Mouse (Mus musculus): ENCODE measurements around the gene Gpr107. TPM values are rescaled to one million over a fixed set of nuclear protein-coding genes. Genes with fewer than 3 reads are reported as not detected.

The Gpr107 gene
- polyA plus RNA-seq, 1 experiment: 34.5 TPM

GRCm38 (mm10) chr2:31137018-31137590 lies 15.0 kb upstream of the Gpr107 start:
- no peak overlapping the region for H3K27ac ChIP-seq (ENCODE audit: control insufficient read depth, insufficient read depth, low read depth, low read length)
- H3K36me3 ChIP-seq (ENCODE audit: control insufficient read depth, insufficient read depth, low read length): no peaks in the 10 kb centered on the region
- H3K4me3 ChIP-seq (ENCODE audit: control insufficient read depth, low read depth, low read length): no peak overlapping the region
- peaks cover 12% of the 10 kb centered on the region for H3K4me1 ChIP-seq (ENCODE audit: control insufficient read depth, insufficient read depth, low read length)
- no peaks in the 10 kb centered on the region for H3K27me3 ChIP-seq (ENCODE audit: control insufficient read depth, insufficient read depth, low read length)
- TF ChIP-seq CTCF (IDR thresholded peaks at IDR 0.05; ENCODE audit: control insufficient read depth, insufficient read depth, insufficient replicate concordance, low read depth, low read length) (no peak), POLR2A (IDR thresholded peaks at IDR 0.05; ENCODE audit: control insufficient read depth, low read depth, low read length) (no peak)

GRCm38 (mm10) chr2:31139174-31139632 lies 12.9 kb upstream of the Gpr107 start:
- Histone ChIP-seq H3K4me3 (ENCODE audit: control insufficient read depth, low read depth, low read length) (no peak overlapping the region), H3K27ac (ENCODE audit: control insufficient read depth, insufficient read depth, low read depth, low read length) (no peak overlapping the region), H3K4me1 (ENCODE audit: control insufficient read depth, insufficient read depth, low read length) (peaks cover 20% of the 10 kb centered on the region), H3K36me3 (ENCODE audit: control insufficient read depth, insufficient read depth, low read length) (no peaks in the 10 kb centered on the region), H3K27me3 (ENCODE audit: control insufficient read depth, insufficient read depth, low read length) (no peaks in the 10 kb centered on the region)
- TF ChIP-seq POLR2A (IDR thresholded peaks at IDR 0.05; ENCODE audit: control insufficient read depth, low read depth, low read length) (no peak), CTCF (IDR thresholded peaks at IDR 0.05; ENCODE audit: control insufficient read depth, insufficient read depth, insufficient replicate concordance, low read depth, low read length) (no peak)

GRCm38 (mm10) chr2:31139991-31140771 lies 11.9 kb upstream of the Gpr107 start:
- no peak for TF ChIP-seq CTCF (IDR thresholded peaks at IDR 0.05; ENCODE audit: control insufficient read depth, insufficient read depth, insufficient replicate concordance, low read depth, low read length)
- no peak for TF ChIP-seq POLR2A (IDR thresholded peaks at IDR 0.05; ENCODE audit: control insufficient read depth, low read depth, low read length)
- Histone ChIP-seq H3K27me3 (ENCODE audit: control insufficient read depth, insufficient read depth, low read length) (no peaks in the 10 kb centered on the region), H3K36me3 (ENCODE audit: control insufficient read depth, insufficient read depth, low read length) (no peaks in the 10 kb centered on the region), H3K27ac (ENCODE audit: control insufficient read depth, insufficient read depth, low read depth, low read length) (no peak overlapping the region), H3K4me1 (ENCODE audit: control insufficient read depth, insufficient read depth, low read length) (peaks cover 20% of the 10 kb centered on the region), H3K4me3 (ENCODE audit: control insufficient read depth, low read depth, low read length) (no peak overlapping the region)

GRCm38 (mm10) chr2:31140772-31141073 lies 11.4 kb upstream of the Gpr107 start:
- TF ChIP-seq CTCF (IDR thresholded peaks at IDR 0.05; ENCODE audit: control insufficient read depth, insufficient read depth, insufficient replicate concordance, low read depth, low read length) (no peak), POLR2A (IDR thresholded peaks at IDR 0.05; ENCODE audit: control insufficient read depth, low read depth, low read length) (no peak)
- peak overlapping the region; percentile 78 for H3K4me3 ChIP-seq (ENCODE audit: control insufficient read depth, low read depth, low read length)
- peaks cover 20% of the 10 kb centered on the region for H3K4me1 ChIP-seq (ENCODE audit: control insufficient read depth, insufficient read depth, low read length)
- H3K27me3 ChIP-seq (ENCODE audit: control insufficient read depth, insufficient read depth, low read length): no peaks in the 10 kb centered on the region
- 0 out of 2 replicates have a peak overlapping the region, but pooled peaks have one; percentile 25 for H3K27ac ChIP-seq (ENCODE audit: control insufficient read depth, insufficient read depth, low read depth, low read length)
- H3K36me3 ChIP-seq (ENCODE audit: control insufficient read depth, insufficient read depth, low read length): no peaks in the 10 kb centered on the region

GRCm38 (mm10) chr2:31141074-31141866 lies 10.8 kb upstream of the Gpr107 start:
- TF ChIP-seq CTCF (IDR thresholded peaks at IDR 0.05; ENCODE audit: control insufficient read depth, insufficient read depth, insufficient replicate concordance, low read depth, low read length): no peak
- TF ChIP-seq POLR2A (IDR thresholded peaks at IDR 0.05; ENCODE audit: control insufficient read depth, low read depth, low read length): no peak
- H3K27me3 ChIP-seq (ENCODE audit: control insufficient read depth, insufficient read depth, low read length): no peaks in the 10 kb centered on the region
- peak overlapping the region; percentile 78 for H3K4me3 ChIP-seq (ENCODE audit: control insufficient read depth, low read depth, low read length)
- H3K36me3 ChIP-seq (ENCODE audit: control insufficient read depth, insufficient read depth, low read length): no peaks in the 10 kb centered on the region
- peaks cover 20% of the 10 kb centered on the region for H3K4me1 ChIP-seq (ENCODE audit: control insufficient read depth, insufficient read depth, low read length)
- peak overlapping the region; percentile 7; the same call in 1 of the 2 replicates for H3K27ac ChIP-seq (ENCODE audit: control insufficient read depth, insufficient read depth, low read depth, low read length)

GRCm38 (mm10) chr2:31141867-31142454 lies 10.2 kb upstream of the Gpr107 start, which contains the start of gene Fnbp1:
Fnbp1 (minus strand) TSS chr2:31142008.
- H3K4me3 ChIP-seq (ENCODE audit: control insufficient read depth, low read depth, low read length): peak within 1 kb of the TSS; percentile 78
- H3K27ac ChIP-seq (ENCODE audit: control insufficient read depth, insufficient read depth, low read depth, low read length): peak within 1 kb of the TSS; percentile 51
- no peaks in the 10 kb centered on the region for H3K27me3 ChIP-seq (ENCODE audit: control insufficient read depth, insufficient read depth, low read length)
- TF ChIP-seq POLR2A (IDR thresholded peaks at IDR 0.05; ENCODE audit: control insufficient read depth, low read depth, low read length) (peak; percentile 60), CTCF (IDR thresholded peaks at IDR 0.05; ENCODE audit: control insufficient read depth, insufficient read depth, insufficient replicate concordance, low read depth, low read length) (0 out of 2 replicates have a peak, but pooled peaks have one; percentile 9)
- H3K4me1 ChIP-seq (ENCODE audit: control insufficient read depth, insufficient read depth, low read length): peaks cover 20% of the 10 kb centered on the region
- H3K36me3 ChIP-seq (ENCODE audit: control insufficient read depth, insufficient read depth, low read length): peaks cover under 1% of the 10 kb centered on the region; the same call in 1 of the 2 replicates
